Mouse (Mus musculus) cerebellum, adult 2 months (tissue): Measurements from ENCODE around the gene Dcaf8. TPM values are rescaled to one million over a fixed set of nuclear protein-coding genes. Genes with fewer than 3 reads are reported as not detected.
A peak's percentile ranks its signal among the peaks of the same experiment; 100 is the strongest.

ENCODE experiments used
- DNase-seq, 2 experiments: peaks; one replicate each; pipeline ENCODE4 v3.0.0; 2021
- H3K27ac ChIP-seq: fragments of 200-500 bp; 2 replicates; pipeline ENCODE4 v1.5.1; 2012; ENCODE audit warnings: low read length, control low read depth, inconsistent platforms; ENCODE audit not compliant: insufficient read depth
- H3K27me3 ChIP-seq: fragments of 200-500 bp; 2 replicates; pipeline ENCODE4 v1.6.1; 2012; ENCODE audit warnings: inconsistent platforms, mild to moderate bottlenecking, low read length, moderate library complexity; ENCODE audit not compliant: control insufficient read depth, insufficient read depth
- H3K4me1 ChIP-seq: fragments of 200-500 bp; 2 replicates; pipeline ENCODE4 v1.6.1; 2011; ENCODE audit warnings: low read length; ENCODE audit not compliant: control insufficient read depth, insufficient read depth
- H3K4me3 ChIP-seq: fragments of 200-500 bp; replicated peaks from 2 replicates; pipeline ENCODE3; 2011; ENCODE audit warnings: mild to moderate bottlenecking, low read depth, low read length, control low read depth; ENCODE audit not compliant: insufficient read depth
- CTCF ChIP-seq: fragments of 200-500 bp; IDR thresholded peaks from 2 replicates; pipeline ENCODE4 v1.5.1; 2011; ENCODE audit warnings: low read depth, mild to moderate bottlenecking, control low read depth, low read length, moderate library complexity, borderline replicate concordance; ENCODE audit not compliant: insufficient read depth
- POLR2A ChIP-seq: fragments of 200-500 bp; IDR thresholded peaks from 2 replicates; pipeline ENCODE4 v1.6.1; 2011; ENCODE audit warnings: low read length, control low read depth, borderline replicate concordance; ENCODE audit not compliant: insufficient read depth
- WGBS: fragments of 180-500 bp; shearing (Covaris S2); methylation state at CpG from one replicate; pipeline ENCODE4 v1.1.7; 2018; 5-methylcytosine and 5-hydroxymethylcytosine counted together
- polyA plus RNA-seq: library from polyadenylated mRNA; depleted of rRNA; stranded (reverse); fragments of >200 nt; gene quantifications from 2 replicates; pipeline ENCODE4 v1.2.3, GENCODE M21; 2012

Gene Dcaf8
- polyA plus RNA-seq, 1 experiment, result 118 TPM

- no peaks in the 10 kb centered on the region; the same call in 1 of the 2 replicates for H3K4me1 ChIP-seq
- 63% methylated on average over 2 of the region's 2 CpGs for WGBS
- TF ChIP-seq CTCF (no peak), POLR2A (no peak)
- no peak overlapping the region for H3K27ac ChIP-seq
- no peak for DNase-seq
- no peak overlapping the region for H3K4me3 ChIP-seq
- H3K27me3 ChIP-seq, result no peaks in the 10 kb centered on the region
Observed at GRCm38 (mm10) chr1:172122671-172123070, 25.2 kb upstream of the Dcaf8 start.

- H3K27ac ChIP-seq, result no peak overlapping the region
- H3K4me1 ChIP-seq, result no peaks in the 10 kb centered on the region; the same call in 1 of the 2 replicates
- WGBS, result 79% methylated on average over 6 of the region's 6 CpGs
Observed at GRCm38 (mm10) chr1:172124572-172124971, 23.3 kb upstream of the Dcaf8 start.

GRCm38 (mm10) chr1:172126376-172127347 lies 21.2 kb upstream of the Dcaf8 start, which contains the start of gene Pex19:
Pex19 (plus strand) TSS chr1:172126755.
- TF ChIP-seq POLR2A (peak; percentile 66; the same call in 1 of the 2 replicates), CTCF (no peak)
- H3K27me3 ChIP-seq, result no peaks in the 10 kb centered on the region

More at GRCm38 (mm10) chr1:172124572-172124971, 23.3 kb upstream of the Dcaf8 start:
- TF ChIP-seq CTCF (no peak), POLR2A (no peak)
- no peak for DNase-seq
- no peak overlapping the region for H3K4me3 ChIP-seq
- H3K27me3 ChIP-seq, result no peaks in the 10 kb centered on the region

GRCm38 (mm10) chr1:172127487-172127886 lies 20.4 kb upstream of the Dcaf8 start:
- DNase-seq, result no peak
- H3K27ac ChIP-seq, result no peak overlapping the region; the same call in 1 of the 2 replicates
- H3K27me3 ChIP-seq, result no peaks in the 10 kb centered on the region
- WGBS, result 23% methylated on average over 5 of the region's 5 CpGs
- TF ChIP-seq CTCF (no peak), POLR2A (no peak)
- H3K4me1 ChIP-seq, result no peaks in the 10 kb centered on the region; the same call in 1 of the 2 replicates
- H3K4me3 ChIP-seq, result peak overlapping the region; percentile 98

More at GRCm38 (mm10) chr1:172126376-172127347, 21.2 kb upstream of the Dcaf8 start, which contains the start of gene Pex19:
- H3K27ac ChIP-seq, result peak within 1 kb of the TSS; percentile 51; the same call in 1 of the 2 replicates
- peak; percentile 81 to 82 for DNase-seq
- H3K4me1 ChIP-seq, result no peaks in the 10 kb centered on the region; the same call in 1 of the 2 replicates
- WGBS, result under 1% methylated on average over 42 of the region's 42 CpGs
- H3K4me3 ChIP-seq, result peak within 1 kb of the TSS; percentile 98

GRCm38 (mm10) chr1:172128563-172128962 lies 19.3 kb upstream of the Dcaf8 start:
- WGBS, result 89% methylated on average over 15 of the region's 15 CpGs
- Histone ChIP-seq H3K4me1 (no peaks in the 10 kb centered on the region; the same call in 1 of the 2 replicates), H3K4me3 (no peak overlapping the region), H3K27me3 (no peaks in the 10 kb centered on the region), H3K27ac (no peak overlapping the region)
- TF ChIP-seq POLR2A (no peak), CTCF (no peak)
- DNase-seq, result no peak

- Histone ChIP-seq H3K27me3 (no peaks in the 10 kb centered on the region), H3K4me3 (no peak overlapping the region), H3K27ac (no peak overlapping the region), H3K4me1 (no peaks in the 10 kb centered on the region; the same call in 1 of the 2 replicates)
- WGBS, result 28% methylated on average over 2 of the region's 2 CpGs
- TF ChIP-seq POLR2A (no peak), CTCF (no peak)
- DNase-seq, result no peak
Observed at GRCm38 (mm10) chr1:172129108-172129507, 18.8 kb upstream of the Dcaf8 start.

GRCm38 (mm10) chr1:172129780-172130179 lies 18.1 kb upstream of the Dcaf8 start:
- Histone ChIP-seq H3K4me3 (no peak overlapping the region), H3K27ac (no peak overlapping the region), H3K4me1 (no peaks in the 10 kb centered on the region; the same call in 1 of the 2 replicates), H3K27me3 (no peaks in the 10 kb centered on the region)
- DNase-seq, result no peak
- TF ChIP-seq POLR2A (no peak), CTCF (no peak)
- 94% methylated on average over 5 of the region's 5 CpGs for WGBS
